Mouse (Mus musculus) common myeloid progenitor, adult 5-6 weeks (primary cell): ENCODE measurements around the gene Kera. TPM values are rescaled to one million over a fixed set of nuclear protein-coding genes. Genes with fewer than 3 reads are reported as not detected.

Experiments
- ATAC-seq: replicated peaks from 2 replicates; pipeline ENCODE4 v1.8.0; 2016; ENCODE audit warnings: low read depth, mild to moderate bottlenecking, moderate TSS enrichment, inconsistent platforms; ENCODE audit not compliant: poor library complexity, severe bottlenecking
- total RNA-seq: library from RNA; stranded (forward); fragments of 200-1000, 187-1606 nt; gene quantifications from 2 replicates; pipeline ENCODE4 v1.2.3, GENCODE M21; 2017

The Kera gene
- not detected in 2 replicates for total RNA-seq

DNA sequence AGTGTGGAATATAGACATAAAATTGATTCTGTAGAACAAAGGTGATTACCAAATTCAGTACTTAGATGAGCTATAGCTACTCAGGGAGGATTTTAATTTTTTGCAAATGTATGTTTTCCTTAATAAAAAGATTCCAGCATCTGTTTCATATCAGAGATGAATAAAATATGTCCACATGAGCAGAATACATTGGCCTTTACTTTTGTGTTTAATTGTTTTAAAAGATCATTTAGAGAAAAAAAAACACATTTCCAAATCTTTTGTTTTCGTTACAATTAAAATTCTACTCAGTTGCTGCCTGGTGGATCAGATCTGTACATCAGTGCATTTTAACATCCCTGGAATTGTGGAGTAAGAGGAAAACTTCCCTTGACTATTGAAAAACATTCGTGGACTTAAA is at the start of gene Kera:
Kera (plus strand) TSS at position 301 of the 400 bp plus-strand sequence.
- no peak for ATAC-seq

- ATAC-seq = no peak
Measured at GRCm38 (mm10) chr10:97564957-97565856, 41.5 kb upstream of the Kera start, which contains the start of gene Lum. TSS of gene Lum (plus strand) at chr10:97565128.

GRCm38 (mm10) chr10:97567489-97568135 is 39.1 kb upstream of the Kera start:
- no peak for ATAC-seq

- no peak for ATAC-seq
Measured at GRCm38 (mm10) chr10:97582543-97583231, 24.0 kb upstream of the Kera start.

DNA sequence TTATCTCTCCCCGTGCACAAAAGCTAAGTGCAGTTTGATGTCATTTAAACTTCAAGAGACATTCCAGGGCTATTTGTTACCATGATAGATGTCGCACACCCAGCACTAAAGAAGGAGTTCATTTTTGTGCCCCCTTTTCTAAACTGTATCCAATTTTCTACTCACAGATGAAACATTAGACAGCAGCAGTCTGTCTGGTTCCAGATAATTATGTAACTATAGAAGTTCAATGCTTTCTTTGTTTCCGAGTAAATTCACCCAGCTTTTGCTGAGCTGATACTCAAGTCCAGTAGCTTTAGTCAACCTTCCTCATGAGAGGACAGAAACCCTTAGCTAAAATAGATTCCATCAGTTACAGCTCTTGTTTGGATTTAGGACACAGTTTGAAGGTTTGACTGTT is 22.5 kb upstream of the Kera start:
- ATAC-seq = no peak

DNA sequence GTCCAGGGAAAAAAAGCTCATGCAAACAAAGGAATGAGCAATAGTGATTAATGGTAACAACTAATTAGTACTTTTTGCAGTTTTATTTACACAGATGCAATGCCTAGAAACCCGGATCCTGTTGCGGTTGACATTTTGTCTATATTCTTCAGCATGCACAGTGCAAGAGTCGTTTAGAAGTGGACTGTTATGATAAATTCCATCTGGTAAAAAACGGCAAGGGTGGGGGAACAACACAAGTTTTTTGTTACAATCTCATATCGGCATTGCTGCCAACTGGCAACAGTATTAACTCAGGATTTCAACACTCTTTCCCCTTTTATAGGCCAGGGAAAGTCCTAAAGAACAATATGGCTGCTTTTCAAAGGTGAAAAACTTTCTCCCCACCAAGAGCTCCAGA is 19.5 kb upstream of the Kera start:
- no peak for ATAC-seq

DNA sequence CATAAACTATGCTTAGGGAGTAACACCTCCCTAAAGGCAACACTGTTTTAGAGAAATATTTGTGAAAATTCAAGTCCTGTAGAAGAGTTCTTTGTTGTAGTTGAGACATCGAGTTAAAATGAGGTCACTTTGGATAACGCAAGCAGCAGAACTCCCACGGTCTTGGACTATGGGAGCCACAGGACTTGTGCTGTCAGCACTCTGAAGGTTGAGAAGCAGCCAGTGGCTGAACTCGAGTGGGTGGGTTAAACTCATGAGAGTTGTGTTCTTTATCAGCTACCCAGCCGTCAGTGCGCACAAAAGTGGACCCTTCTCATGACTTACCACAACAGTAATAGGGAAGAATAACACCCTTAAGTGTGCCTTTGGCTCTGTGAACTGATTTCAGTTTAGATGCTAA is 17.1 kb upstream of the Kera start:
- ATAC-seq = no peak

GRCm38 (mm10) chr10:97591036-97591435 is 15.6 kb upstream of the Kera start:
- ATAC-seq = no peak

DNA sequence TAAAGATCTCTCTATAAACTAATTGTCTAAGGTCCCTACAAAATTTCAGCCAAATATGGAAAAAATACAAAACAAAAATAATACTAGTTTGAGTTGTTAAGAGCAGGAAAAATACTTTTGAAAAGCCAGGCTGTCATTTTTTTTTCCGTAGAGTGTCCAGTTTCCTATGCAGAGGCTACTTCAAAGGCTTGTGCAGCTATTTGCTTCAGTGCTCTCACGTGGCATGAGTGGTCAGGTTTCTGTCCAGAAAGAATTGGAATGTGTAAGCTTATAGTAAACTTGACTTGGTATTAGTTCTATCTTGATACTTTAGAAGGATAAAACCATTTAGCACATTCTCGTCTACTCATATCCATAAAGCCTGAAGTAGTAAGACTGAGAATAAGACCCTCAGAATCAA is 15.0 kb upstream of the Kera start:
- ATAC-seq = no peak

DNA sequence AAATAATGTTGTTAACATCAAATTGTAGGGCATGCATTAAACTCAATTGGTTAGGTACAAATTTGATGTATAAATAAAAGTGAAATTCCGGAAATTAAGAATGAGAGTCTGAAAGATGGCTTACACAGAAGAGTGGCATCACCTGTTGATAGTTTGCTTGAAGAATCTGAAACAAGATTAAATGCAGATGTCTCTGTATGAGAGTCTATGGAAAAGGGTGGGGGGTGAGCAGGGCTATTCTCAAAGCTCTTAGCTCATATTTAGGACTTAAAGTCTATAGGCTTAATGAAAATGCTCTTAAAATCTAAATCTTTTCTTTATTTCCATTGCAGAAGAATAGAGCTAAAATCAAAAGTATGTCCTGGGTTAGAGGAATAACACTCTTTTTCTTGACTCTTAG is 11.0 kb upstream of the Kera start:
- ATAC-seq = no peak

DNA sequence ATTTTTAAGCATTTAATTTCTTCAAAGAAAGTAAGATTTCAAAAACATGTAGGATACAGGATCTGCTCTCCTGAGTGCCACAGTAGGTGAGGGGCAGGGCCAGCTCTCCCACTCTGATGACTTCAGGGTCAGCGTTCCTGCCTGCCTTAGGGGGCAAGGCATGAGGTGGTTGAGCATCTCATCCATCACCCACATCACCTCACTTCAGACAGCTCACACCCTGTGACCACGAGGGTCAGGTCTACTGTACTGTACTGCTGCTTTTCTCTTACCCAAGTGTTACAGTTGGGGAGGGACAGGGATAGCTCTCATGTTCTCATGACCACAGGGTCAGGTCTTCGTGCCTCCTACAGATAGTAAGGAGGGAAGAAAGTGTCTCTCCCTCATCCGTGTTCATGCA is 4.9 kb upstream of the Kera start:
- ATAC-seq = no peak

DNA sequence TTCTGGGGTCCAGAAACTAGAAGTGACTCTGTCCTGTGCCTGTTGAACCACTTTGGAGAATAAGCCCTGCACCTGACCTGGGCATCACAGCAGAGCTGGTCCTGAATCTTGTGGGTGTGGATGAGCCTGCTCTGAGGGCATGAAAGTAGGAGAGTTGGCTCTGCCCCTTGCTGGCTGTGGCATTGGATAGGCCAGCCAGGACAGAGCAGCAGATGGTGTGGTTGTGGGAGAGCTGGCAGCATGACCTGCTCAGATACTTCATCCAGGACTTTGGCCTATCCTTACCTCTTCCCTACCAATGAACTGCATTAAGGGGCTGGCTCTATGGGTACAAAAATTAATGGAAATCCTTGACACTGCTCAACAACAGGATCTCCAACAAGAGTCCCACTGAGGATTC is 3.4 kb upstream of the Kera start:
- no peak for ATAC-seq

DNA sequence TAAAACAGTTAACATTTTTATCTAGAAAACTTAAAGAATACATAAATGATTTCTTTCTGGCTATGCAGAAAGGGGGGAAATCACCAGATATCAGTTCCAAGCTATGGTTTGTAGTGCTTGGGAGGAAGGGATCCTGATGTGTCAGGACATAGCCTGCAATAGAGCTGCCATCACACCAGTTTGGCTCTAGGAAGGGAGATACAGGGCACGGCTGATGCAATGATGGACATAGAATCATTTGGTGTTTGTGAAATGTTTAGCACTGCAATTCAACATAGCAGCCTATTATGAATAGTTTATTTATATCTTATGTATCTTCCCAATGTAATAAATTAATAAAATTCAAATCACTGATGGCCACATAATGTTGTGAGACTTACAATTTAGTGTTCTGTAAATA is 15.6 kb downstream of the Kera start:
- no peak for ATAC-seq

GRCm38 (mm10) chr10:97624381-97624780 is 17.7 kb downstream of the Kera start:
- ATAC-seq = no peak

GRCm38 (mm10) chr10:97625116-97625515 is 18.4 kb downstream of the Kera start:
- no peak for ATAC-seq

- no peak for ATAC-seq
Measured at GRCm38 (mm10) chr10:97626543-97626942, 19.9 kb downstream of the Kera start.

- ATAC-seq = no peak
Measured at GRCm38 (mm10) chr10:97631061-97631460, 24.4 kb downstream of the Kera start.

GRCm38 (mm10) chr10:97641926-97642325 is 35.2 kb downstream of the Kera start:
- ATAC-seq = no peak

- ATAC-seq = no peak
Measured at GRCm38 (mm10) chr10:97643768-97644167, 37.1 kb downstream of the Kera start, which contains the start of gene Epyc. TSS of gene Epyc (plus strand) at chr10:97644068.

GRCm38 (mm10) chr10:97650334-97650733 is 43.7 kb downstream of the Kera start:
- no peak for ATAC-seq

DNA sequence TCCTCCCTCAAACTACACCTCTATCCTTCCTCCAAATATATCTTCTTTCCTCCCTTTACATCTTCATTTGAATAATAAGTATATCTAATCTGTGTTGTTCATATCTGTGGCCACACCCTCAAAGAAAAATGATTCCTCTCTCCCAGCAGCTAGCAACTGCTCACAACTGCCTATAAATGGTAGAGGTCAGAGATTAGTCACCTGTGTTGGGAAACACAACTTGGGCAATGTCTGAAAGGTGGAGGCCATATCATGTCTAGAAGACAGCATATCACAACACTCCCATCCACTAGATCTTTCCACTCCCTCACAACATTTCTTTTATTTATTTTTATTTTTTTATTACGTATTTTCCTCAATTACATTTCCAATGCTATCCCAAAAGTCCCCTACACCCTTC is 52.8 kb downstream of the Kera start:
- no peak for ATAC-seq
